Mouse (Mus musculus) gonadal fat pad, adult 2 months (tissue): ENCODE data around the gene Wipi1. TPM values are rescaled to one million over a fixed set of nuclear protein-coding genes. Genes with fewer than 3 reads are reported as not detected.
A peak's percentile ranks its signal among the peaks of the same experiment; 100 is the strongest.
"Not testable (repeated sequence)": the region's sequence is repeated elsewhere in the genome, so short reads cannot be mapped to it uniquely, and the experiment has no call there.

Source experiments
- DNase-seq: peaks from one replicate; pipeline ENCODE4 v3.0.0-alpha.2; 2012; ENCODE audit warnings: low read depth
- polyA plus RNA-seq: library from polyadenylated mRNA; depleted of rRNA; stranded (reverse); fragments of >200 nt; gene quantifications from 2 replicates; pipeline ENCODE4 v1.2.3, GENCODE M21; 2012

Wipi1 gene
- polyA plus RNA-seq, 1 experiment: 33.8 TPM

GRCm38 (mm10) chr11:109619055-109619454, 7.3 kb upstream of the Wipi1 start:
- DNase-seq: not testable (repeated sequence)

GRCm38 (mm10) chr11:109616766-109617165, 5.0 kb upstream of the Wipi1 start:
- DNase-seq: no peak

GRCm38 (mm10) chr11:109616352-109616751, 4.6 kb upstream of the Wipi1 start:
- no peak for DNase-seq

- DNase-seq: no peak
These were observed 3.5 kb upstream of the Wipi1 start for GRCm38 (mm10) chr11:109615286-109615685.

GRCm38 (mm10) chr11:109612871-109613529, 1.2 kb upstream of the Wipi1 start:
- DNase-seq: no peak

GRCm38 (mm10) chr11:109610795-109611302, 918 bp downstream of the Wipi1 start:
- no peak for DNase-seq

- DNase-seq: no peak
These were observed 1.5 kb downstream of the Wipi1 start for GRCm38 (mm10) chr11:109610046-109610794.

GRCm38 (mm10) chr11:109608976-109609625, 2.7 kb downstream of the Wipi1 start:
- peak; percentile 36 for DNase-seq

GRCm38 (mm10) chr11:109607600-109607999, 4.2 kb downstream of the Wipi1 start:
- no peak for DNase-seq

GRCm38 (mm10) chr11:109598778-109599570, 12.8 kb downstream of the Wipi1 start:
- DNase-seq: no peak

GRCm38 (mm10) chr11:109594761-109595160, 17.0 kb downstream of the Wipi1 start:
- DNase-seq: no peak

GRCm38 (mm10) chr11:109593200-109593981, 18.4 kb downstream of the Wipi1 start:
- no peak for DNase-seq

- DNase-seq: no peak
These were observed 20.3 kb downstream of the Wipi1 start for GRCm38 (mm10) chr11:109591511-109591910.

GRCm38 (mm10) chr11:109590012-109590411, 21.8 kb downstream of the Wipi1 start:
- DNase-seq: no peak

GRCm38 (mm10) chr11:109587638-109588374, 24.0 kb downstream of the Wipi1 start:
- DNase-seq: no peak

- DNase-seq: no peak
These were observed 24.7 kb downstream of the Wipi1 start for GRCm38 (mm10) chr11:109587019-109587418.

GRCm38 (mm10) chr11:109586424-109586823, 25.3 kb downstream of the Wipi1 start:
- DNase-seq: no peak

GRCm38 (mm10) chr11:109584843-109585713, 26.7 kb downstream of the Wipi1 start:
- DNase-seq: no peak

- no peak for DNase-seq
These were observed 27.8 kb downstream of the Wipi1 start for GRCm38 (mm10) chr11:109583986-109584385.
